Mouse (Mus musculus): ENCODE results near the gene Smad6.

Smad6 gene

DNA sequence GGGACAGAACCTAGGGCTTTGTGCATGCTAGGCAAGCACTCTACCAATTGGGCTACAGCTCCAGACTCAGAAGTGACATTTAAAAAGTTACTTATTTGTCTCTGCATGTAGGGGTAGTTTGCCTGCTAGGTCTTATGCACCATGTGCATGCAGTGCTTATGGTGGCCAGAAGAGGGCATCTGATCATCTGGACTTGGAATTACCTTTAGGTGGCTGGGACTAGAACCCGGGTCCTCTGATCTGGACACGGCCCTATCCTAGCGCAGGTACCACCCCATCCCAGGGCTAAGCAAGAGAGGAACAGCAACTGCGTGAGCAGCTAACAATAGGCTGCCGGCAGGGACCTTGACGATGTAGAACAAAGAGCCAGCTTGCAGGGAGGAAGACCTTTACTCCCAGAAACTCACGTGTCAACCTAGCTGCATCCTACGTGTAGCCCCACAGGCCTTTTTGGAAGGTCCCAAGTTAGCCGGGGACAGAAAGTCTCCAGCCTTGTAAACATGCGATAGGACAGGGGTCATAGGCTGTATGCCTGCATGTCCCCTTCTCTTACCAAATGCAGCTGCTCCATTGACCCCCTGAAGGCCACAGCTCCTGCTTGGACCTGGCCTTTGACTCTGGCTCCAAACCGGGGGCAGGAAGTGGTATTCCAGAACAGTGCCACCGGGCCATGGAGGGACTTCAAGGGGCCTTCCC, 38.8 kb downstream of the Smad6 start:
- no peak for DNase-seq (ENCODE audit: low read depth)

DNA sequence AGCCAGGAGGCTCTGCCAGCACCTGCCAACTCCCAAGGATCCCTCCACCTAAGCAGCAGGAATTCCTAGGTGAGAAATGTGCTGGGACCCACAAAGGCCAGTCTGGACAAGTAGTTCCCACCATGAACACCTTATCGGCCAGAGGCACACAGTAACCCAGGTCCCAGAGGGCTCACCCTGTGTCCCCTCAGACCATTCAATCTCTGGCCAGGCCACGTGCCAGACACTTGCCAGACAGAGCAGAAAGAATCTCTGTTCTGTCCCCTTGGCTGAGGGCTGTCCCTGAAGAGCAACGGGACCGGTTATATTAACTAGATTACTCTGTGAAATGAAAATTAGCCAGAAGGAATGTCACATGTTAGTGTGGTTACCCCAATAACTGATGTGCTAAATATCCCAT, 39.9 kb downstream of the Smad6 start:
- DNase-seq (ENCODE audit: low read depth) = no peak

DNA sequence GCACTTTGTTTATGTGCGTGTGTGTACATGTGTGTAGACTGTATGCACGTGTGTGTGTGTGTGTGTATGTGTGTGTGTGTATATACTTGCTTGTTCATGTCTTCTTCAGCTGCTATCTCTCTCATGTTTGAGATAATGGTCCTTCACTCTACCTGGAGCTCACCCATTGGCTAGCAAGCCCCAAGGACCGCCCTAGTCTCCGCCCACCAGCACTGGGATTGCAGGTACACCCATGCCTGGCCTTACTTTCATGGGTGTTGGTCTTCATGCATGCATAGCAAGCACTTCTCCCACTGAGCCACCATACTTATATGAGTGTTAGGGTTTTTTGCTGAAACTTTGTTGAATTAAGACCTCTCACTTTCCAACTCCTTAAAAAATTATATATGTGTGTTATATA, 40.5 kb downstream of the Smad6 start:
- no peak for DNase-seq (ENCODE audit: low read depth)

DNA sequence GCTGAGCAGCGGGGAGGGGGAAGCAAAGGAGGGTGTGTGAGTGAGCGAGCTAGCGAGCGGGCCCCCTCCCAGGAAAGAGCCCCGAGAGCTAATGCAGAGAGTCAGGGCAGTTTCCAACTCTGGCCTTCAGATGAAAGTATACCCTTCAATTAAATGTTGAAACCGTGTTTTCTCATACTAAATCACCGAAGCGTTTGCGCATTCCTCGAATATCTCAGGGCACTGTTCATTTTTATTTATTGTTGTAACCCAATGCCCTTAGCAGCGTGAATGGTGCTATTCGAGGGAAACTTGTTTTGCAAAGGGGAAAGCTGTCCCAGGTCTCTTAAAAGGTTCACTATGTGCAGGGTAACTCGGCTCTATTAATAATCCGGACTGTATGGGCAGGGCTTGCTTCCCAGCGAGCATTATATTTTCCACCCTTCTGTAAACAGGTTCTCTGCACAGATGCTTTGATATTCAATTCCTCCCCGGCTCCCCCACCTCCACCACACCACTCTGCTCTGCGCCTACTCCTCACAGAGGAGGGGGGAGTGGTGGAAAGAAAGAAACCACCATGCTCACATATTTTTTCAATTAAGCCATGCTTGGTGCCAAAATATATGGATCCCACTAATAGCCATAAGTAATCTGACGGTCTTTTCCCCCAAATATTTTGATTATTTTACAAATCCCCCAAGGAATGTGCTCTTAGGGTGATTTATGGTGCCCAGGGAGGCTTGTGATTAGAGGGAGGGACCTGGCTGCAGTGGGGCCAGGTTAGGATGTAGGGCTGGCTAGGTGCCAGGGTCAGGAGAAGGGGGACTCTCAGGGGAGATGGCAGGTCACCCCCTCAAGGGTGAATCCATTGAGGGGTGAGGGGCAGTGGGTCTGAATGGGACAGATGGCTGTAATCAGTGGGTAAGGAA, 41.4 kb downstream of the Smad6 start:
- no peak for DNase-seq (ENCODE audit: low read depth)

DNA sequence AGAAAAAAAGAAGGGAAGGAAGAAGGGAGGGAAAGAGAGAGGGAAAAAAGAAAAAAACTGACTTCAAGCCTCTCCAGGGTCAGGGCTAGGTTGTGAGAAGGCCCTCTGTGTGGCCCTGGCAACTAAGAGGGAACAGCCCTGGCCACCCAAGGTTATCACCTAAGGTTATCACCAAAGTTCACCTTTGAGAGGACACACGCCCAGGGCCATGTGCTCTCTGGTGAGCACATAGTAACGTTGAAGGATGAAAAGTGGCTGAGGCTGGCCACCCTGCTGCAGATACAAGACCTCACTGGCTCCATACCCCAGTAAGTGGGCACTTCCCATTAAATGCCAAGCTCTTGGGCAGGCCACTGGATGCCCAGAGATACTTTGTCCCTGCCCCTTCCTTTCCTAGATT, 42.6 kb downstream of the Smad6 start:
- DNase-seq (ENCODE audit: low read depth) = no peak

DNA sequence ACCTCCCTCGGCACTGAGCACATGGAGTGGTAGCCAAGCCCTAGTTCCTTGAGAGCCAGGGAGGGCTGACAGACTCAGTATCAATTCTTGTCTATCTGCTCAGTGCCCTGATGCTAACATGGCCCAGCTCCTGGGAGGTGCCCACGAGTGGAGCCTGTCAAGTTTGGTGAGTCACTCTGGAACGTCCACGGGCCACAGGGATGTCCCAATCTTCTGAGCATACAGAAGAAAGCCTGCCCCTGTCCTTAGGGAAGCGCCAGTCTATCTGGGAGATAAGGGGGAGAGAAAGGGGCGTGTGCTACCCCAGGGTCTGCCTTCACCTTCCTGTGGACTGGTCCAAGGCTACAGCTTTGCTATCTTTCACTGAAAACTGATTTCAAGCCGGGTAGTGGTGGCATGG, 43.2 kb downstream of the Smad6 start:
- DNase-seq (ENCODE audit: low read depth) = no peak

DNA sequence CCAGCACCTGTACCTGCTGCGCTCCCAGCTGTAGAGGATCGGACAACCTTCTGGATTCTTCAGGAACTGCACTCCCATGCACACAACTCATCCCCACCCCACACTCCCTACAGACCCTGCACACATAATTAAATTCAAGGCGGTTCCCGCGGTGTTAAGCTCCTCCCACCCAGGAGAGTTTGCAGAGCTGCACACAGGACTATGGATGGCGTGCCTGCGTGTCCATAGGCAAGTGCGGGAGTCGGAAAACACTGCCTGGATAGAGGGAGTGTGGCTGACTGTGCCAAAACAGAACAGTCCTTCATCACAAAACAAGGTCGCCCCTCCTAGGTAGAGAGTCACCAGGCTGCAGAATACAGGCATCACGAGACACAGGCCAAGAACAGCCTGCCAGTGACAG, 45.9 kb downstream of the Smad6 start:
- DNase-seq (ENCODE audit: low read depth) = no peak

DNA sequence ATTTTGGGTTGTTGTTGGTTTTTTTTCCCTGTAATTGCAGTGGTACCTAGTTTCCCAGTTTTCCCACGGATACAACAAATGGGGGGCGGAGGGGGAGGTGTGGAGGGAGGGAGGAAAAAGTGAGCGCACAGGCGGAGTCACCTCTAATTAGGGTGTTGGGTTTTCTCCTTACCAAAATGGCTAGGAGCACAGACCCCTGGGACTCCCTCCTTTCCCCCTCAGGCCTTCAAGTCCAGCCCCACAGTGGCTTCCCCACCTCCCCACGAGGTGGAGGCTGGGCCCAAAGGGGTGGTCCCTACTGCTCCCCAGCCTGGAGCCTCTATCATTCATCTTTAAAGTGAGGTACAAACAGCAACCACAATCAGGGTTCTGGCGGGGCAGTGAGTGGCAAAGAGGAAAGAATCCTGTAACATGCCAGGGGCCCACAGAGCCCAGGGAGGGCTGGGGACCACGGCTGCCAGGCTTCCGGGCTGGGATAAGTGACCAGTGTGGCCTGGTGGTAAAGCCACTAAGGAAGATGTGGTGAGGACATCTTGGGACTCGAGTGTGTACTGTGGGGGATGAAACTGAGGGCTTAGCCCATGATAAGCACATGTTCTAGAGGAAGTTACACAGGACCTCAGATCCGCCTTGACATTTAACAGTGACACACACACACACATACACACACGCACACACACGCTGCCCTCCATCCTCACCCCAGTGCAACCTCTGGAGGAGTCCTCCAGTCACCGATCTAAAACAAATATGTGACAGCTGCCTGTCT, 47.4 kb downstream of the Smad6 start:
- no peak for DNase-seq (ENCODE audit: low read depth)

DNA sequence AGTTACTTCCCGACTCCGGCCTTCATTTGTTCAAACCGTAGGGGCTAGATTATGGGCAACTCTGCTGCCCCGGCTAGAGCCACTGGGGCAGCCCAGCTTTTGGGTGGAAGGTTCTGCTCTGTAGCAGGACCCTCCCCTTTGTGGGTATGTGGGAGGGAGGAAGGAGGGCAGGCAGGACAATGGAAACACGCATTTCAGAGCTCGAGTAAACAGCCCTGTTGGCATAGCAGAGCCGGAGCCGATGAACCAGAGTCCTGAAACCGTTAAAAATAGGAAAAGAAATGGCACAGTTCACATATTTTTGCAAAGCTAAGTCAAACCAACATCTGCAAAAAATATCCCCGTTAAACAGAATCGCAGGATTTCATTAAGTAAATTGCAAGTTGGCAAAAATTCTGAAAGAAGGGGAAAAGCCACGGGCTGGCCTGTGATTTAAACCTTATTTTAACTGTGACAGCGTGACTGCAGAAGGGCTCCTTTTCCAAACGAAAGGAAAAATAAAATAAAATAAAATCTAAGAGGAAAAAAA, 48.1 kb downstream of the Smad6 start:
- no peak for DNase-seq (ENCODE audit: low read depth)

DNA sequence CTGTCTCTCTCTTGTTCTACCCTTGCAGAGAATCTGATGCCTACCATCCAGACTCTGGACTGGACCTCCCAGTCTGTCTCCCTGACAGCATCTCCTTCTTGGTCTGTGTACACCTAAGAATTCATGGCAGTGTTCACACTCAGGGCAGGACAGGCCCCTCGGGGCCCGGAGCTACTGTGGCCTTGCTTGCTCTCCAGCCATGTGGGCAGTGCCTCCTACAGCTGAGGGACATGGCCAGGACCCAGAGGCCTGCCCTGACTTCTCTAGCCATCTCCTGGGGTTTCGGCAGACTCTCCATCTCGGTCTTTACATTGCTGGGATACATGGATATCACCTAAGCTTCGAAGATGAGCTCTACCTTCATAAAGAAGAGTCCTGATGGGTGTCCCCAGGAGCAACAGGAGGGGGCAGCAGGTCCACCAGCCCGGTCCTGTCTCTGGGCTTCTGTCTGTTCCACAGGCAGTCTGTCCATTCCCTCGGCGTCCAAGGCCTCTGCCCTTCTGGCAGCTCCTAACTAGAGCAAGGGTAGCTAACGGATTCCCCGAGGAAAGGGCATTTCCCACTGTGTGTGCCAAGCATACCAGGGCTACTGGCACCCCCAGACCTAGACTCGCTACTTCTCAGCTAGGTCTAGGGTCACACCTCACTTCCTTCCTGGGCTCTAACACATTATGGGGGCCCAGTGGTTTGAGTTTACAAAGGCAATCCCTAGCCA, 49.1 kb downstream of the Smad6 start:
- no peak for DNase-seq (ENCODE audit: low read depth)

DNA sequence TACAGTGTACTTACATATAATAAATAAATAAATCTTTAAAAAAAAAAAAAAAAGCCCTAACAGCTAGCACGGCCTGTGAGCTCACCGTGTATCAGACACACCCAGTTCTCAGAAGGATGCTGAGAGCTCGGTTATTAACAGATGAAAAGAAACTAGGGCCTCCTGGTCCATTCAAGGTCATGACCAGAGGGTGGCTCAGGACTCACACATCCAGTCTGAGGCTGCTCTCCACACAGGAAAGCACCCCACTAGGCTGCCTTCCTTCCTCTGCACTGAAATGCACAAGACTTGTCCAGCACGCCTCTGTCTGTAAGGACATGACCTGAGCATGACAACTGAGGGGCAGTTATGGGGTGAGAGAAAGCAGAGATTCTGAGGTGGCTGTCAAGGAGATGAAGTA, 50.3 kb downstream of the Smad6 start:
- no peak for DNase-seq (ENCODE audit: low read depth)

DNA sequence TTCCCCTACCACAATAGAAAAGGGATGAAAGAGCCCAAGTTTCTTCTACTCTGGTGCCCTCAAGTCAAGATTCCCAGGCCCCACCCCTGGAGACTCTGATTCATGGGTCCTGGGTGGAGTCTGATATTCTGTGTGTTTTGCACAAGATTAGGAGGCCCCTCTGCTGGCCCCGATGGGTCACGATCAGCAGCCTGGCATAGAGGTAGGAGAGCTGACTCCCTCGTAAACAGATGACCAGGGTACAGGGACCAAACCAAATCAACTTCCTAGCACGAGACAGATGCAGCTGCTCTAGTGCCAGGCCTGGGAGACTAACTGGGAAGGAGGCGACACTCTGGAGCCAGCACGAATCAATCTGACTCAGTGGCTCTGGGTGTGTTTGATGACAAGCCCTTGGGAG, 51.0 kb downstream of the Smad6 start:
- no peak for DNase-seq (ENCODE audit: low read depth)

DNA sequence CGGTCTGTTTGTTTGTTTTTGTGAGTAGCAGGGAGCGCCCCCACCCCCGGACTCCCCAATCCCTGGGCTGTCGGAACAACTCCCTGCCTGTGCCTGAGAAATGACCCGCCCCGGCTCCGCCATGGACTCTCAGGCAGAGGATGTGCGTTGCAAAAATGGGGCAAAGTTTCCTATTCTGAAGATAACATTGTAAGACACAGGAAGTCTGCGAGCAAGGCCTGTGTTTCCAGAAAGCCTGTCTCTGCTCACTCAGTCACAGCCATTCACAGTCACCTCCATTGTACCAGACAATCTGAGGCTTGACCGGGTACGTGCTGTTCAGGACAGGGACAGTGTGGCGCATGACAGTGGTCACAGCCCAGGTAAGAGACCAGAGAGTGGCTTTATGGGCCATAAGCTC, 51.5 kb downstream of the Smad6 start:
- no peak for DNase-seq (ENCODE audit: low read depth)

DNA sequence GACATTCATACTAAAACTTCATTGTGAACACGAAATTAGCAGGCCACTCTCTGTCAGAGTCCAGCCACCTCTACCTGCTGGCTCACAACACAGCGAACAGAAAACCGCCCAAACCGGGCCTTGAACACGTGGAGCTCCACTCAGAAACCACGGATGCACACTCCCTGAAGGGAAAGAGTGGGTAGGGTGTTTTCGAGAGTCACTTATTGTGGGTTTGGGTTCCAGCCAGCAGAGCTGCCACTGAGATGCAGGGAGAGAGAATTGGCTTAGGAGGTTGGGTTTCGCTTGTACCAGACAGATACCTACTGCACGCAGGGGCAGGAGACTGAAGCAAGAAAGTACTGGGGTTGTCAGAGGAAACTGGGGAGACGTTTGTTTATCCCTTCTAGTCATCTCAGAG, 52.4 kb downstream of the Smad6 start:
- DNase-seq (ENCODE audit: low read depth) = no peak

DNA sequence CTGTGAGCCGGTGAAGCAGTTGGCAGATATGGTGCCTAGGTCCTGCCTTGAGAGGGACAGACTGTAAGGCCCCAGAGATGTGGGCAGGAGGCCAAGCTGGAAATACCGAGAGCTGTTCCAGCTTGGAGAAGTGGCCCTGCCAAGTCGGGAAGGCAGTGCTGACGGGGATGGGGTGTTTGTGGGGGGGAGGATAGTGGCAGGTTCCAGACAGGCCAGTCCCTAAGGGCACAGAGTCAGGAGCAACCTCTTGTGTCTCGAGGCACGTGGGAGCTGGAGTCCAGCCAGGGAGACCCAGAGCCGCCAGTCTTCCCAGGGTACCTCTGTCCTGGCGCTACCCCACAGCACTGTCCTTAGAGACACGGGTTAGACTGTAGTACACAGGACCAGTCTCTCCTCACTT, 53.3 kb downstream of the Smad6 start:
- DNase-seq (ENCODE audit: low read depth) = peak; percentile 81

DNA sequence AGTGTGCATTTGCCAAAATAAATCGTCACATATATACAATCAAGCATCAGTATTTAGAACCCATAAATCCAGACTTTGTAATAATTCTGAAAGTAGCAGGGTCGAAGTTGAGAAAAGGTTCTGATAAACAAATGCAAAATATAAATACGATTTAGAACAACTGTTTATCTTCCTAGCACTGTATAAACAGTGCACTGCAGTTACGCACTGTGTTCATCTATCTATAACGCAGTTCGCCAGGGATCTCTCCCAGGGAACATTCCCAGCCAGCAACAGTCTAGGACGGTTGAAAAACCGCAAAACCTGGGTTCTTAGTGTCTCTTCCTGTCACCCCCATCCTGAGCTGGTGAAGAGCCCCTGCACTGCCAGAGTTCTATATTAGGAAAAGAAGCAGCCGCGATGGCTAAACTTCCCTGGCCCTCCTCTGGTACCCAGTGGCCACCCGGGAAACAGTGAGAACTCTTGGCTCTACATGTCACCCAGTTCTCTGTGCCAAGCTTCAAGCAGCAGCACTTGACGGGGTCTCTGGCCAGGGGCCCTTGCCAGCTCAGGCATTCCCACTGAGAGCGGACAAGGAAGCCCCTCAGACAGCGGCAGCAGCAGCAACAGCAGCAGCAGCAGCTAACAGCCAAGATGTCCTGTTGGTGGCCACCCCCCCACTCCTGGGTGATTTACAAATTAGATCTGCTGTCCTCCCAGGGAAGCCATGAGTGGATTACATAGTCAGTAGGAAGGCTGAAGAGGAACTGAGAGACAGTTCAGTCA, 54.3 kb downstream of the Smad6 start:
- no peak for DNase-seq (ENCODE audit: low read depth)

DNA sequence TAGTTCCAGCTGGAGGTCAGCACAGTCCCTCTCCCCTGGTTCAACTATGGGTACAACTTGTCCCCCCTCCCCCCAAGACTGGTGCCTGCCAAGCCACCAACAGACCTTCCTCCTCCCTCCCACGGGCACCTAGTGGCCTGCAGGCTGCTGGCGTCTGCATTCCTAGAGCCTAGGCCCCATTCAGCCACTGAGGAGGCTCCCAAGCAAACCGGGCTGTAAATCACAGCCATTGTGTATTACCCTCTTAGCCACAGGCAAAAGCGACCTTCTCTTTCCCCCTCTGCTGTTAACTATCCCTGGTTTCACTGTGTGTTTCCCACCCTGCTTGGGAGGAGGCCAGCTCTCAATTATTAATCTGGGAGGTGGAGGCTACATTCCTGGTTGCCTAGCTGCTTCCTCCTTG, 56.3 kb downstream of the Smad6 start:
- no peak for DNase-seq (ENCODE audit: low read depth)

DNA sequence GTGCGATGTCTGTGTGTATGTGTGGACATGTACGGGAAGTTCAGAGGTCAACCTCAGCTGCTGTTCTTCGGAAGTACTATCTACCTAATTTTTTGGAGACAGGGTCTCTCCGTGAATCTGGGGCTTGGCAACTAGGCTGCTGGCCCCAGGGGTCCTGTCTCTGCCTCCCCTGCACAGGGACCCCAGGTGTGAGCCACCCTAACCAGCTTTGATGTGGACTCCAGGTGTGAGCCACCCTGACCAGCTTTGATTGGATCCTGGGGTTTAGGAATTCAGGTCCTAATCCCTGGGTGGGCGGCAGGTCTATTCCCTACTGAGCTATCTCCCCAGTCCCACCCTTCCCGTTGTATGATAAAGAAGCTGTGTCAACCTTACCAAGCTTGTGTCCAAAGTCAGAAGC, 60.0 kb downstream of the Smad6 start:
- no peak for DNase-seq (ENCODE audit: low read depth)

DNA sequence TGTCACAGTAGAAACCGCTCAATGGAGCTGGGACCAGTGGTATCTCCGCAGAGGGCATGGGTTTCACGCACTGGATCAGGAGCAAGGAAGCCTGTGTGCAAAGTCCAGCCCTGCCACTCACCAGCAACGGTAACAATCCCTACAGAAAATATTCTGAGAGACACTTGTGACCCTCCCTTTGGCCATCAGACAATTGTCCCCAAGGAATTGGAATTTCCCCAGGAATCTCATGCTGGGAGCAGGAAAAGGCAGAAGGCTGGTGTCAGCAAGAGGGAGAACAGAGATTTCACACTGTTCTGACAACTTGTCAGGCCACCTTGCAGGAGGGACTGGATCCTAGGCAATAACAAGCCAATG, 61.1 kb downstream of the Smad6 start:
- DNase-seq (ENCODE audit: low read depth) = no peak

DNA sequence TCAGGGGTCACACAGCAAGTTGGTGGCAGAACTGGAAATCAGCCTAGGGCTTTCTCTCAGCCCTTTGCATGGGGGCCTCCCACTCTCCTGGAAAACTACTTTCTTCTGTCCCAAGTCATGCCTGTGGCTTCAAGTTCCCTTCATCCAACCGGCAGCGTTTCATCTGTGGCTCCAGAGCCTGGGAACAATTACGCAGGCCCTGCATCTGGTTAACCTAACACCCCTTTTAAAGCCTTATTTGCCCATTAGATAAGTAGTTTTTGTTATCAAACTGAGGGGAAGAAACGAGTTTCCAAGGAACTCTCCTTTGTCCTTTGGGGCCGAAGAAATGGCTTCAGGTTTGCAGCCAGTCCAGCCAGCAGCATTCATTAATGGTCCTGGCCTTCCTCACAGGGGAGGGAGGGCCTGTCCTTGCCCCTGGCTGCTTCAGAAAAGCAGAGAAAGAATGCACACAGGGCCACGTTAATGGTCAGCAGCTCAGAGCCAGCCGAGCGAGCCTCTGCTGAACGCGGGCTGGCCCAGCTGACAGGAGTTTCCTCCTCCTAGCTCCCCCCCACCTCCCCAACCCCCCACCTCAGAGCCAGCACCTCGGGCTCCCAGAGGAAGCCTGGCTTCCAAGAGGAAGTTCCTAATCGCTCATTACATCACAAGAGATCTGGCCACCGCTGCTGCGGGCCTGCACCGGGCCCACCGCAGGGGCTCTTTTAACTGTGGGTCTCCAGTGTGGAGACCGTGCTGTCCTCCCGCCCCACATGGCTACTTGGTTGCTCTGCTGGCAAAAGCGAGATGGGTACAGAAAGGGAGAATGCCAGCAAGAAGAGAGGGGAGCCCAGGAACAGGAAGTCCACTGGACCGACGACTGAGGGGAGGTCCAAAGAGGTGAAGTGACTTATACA, 61.7 kb downstream of the Smad6 start:
- no peak for DNase-seq (ENCODE audit: low read depth)

All from fibroblast of lung, adult 2 months (primary cell).